Mouse (Mus musculus): ENCODE data around the gene Gm20458. TPM values are rescaled to one million over a fixed set of nuclear protein-coding genes. Genes with fewer than 3 reads are reported as not detected.

Gene Gm20458
- polyA plus RNA-seq, 1 experiment from 2014 or later = 8.9 TPM

GRCm38 (mm10) chr2:164513389-164513788, 52.6 kb downstream of the Gm20458 start:
- H3K9me3 ChIP-seq (replicated peaks; ENCODE audit: control insufficient read depth, low read length) = no peaks in the 10 kb centered on the region
- H3K4me1 ChIP-seq (ENCODE audit: control insufficient read depth, insufficient read depth, low read length) = no peaks in the 10 kb centered on the region
- DNase-seq (ENCODE audit: low spot score) (no peak), ATAC-seq (no peak)
- H3K27ac ChIP-seq (ENCODE audit: low read depth, low read length) = no peak overlapping the region
- H3K4me2 ChIP-seq (ENCODE audit: low read length) = no peak overlapping the region
- no peaks in the 10 kb centered on the region for H3K27me3 ChIP-seq (replicated peaks; ENCODE audit: control insufficient read depth, insufficient read depth, low read length)
- H3K4me3 ChIP-seq (ENCODE audit: low read depth, low read length) = no peak overlapping the region
- H3K36me3 ChIP-seq (ENCODE audit: control insufficient read depth, insufficient read depth, low read length) = 0 out of 2 replicates have a peak, but pooled peaks cover 5% of the 10 kb centered on the region
- 81% methylated on average over 8 of the region's 8 CpGs for WGBS
- no peak overlapping the region for H3K9ac ChIP-seq (ENCODE audit: low read length)

- no peak overlapping the region for H3K4me2 ChIP-seq (ENCODE audit: low read length)
- H3K27me3 ChIP-seq (replicated peaks; ENCODE audit: control insufficient read depth, insufficient read depth, low read length) = no peaks in the 10 kb centered on the region
- H3K36me3 ChIP-seq (ENCODE audit: control insufficient read depth, insufficient read depth, low read length) = no peaks in the 10 kb centered on the region
- no peak overlapping the region for H3K9ac ChIP-seq (ENCODE audit: low read length)
- no peak for DNase-seq (ENCODE audit: low spot score)
- no peak overlapping the region for H3K27ac ChIP-seq (ENCODE audit: low read depth, low read length)
- H3K9me3 ChIP-seq (replicated peaks; ENCODE audit: control insufficient read depth, low read length) = no peaks in the 10 kb centered on the region
- no peak overlapping the region for H3K4me3 ChIP-seq (ENCODE audit: low read depth, low read length)
- no peaks in the 10 kb centered on the region for H3K4me1 ChIP-seq (ENCODE audit: control insufficient read depth, insufficient read depth, low read length)
- 92% methylated on average over 3 of the region's 3 CpGs for WGBS
- ATAC-seq = no peak
Measured at GRCm38 (mm10) chr2:164514916-164515315, 54.1 kb downstream of the Gm20458 start.

- Histone ChIP-seq H3K9me3 (replicated peaks; ENCODE audit: control insufficient read depth, low read length) (no peaks in the 10 kb centered on the region), H3K27ac (ENCODE audit: low read depth, low read length) (no peak overlapping the region), H3K4me3 (ENCODE audit: low read depth, low read length) (no peak overlapping the region), H3K36me3 (ENCODE audit: control insufficient read depth, insufficient read depth, low read length) (no peaks in the 10 kb centered on the region), H3K4me2 (ENCODE audit: low read length) (no peak overlapping the region), H3K27me3 (replicated peaks; ENCODE audit: control insufficient read depth, insufficient read depth, low read length) (no peaks in the 10 kb centered on the region), H3K4me1 (ENCODE audit: control insufficient read depth, insufficient read depth, low read length) (no peaks in the 10 kb centered on the region), H3K9ac (ENCODE audit: low read length) (no peak overlapping the region)
- ATAC-seq (no peak), DNase-seq (ENCODE audit: low spot score) (no peak)
- WGBS = 79% methylated on average over 9 of the region's 9 CpGs
Measured at GRCm38 (mm10) chr2:164515897-164516296, 55.1 kb downstream of the Gm20458 start.

GRCm38 (mm10) chr2:164516592-164516991, 55.8 kb downstream of the Gm20458 start:
- H3K27ac ChIP-seq (ENCODE audit: low read depth, low read length) = no peak overlapping the region
- H3K4me1 ChIP-seq (ENCODE audit: control insufficient read depth, insufficient read depth, low read length) = no peaks in the 10 kb centered on the region
- H3K9me3 ChIP-seq (replicated peaks; ENCODE audit: control insufficient read depth, low read length) = no peaks in the 10 kb centered on the region
- H3K9ac ChIP-seq (ENCODE audit: low read length) = no peak overlapping the region
- no peak overlapping the region for H3K4me2 ChIP-seq (ENCODE audit: low read length)
- ATAC-seq (no peak), DNase-seq (ENCODE audit: low spot score) (no peak)
- no peaks in the 10 kb centered on the region for H3K27me3 ChIP-seq (replicated peaks; ENCODE audit: control insufficient read depth, insufficient read depth, low read length)
- WGBS = 89% methylated on average over 11 of the region's 11 CpGs
- H3K36me3 ChIP-seq (ENCODE audit: control insufficient read depth, insufficient read depth, low read length) = no peaks in the 10 kb centered on the region
- no peak overlapping the region for H3K4me3 ChIP-seq (ENCODE audit: low read depth, low read length)

GRCm38 (mm10) chr2:164517485-164518221, 56.9 kb downstream of the Gm20458 start:
- DNase-seq (ENCODE audit: low spot score) (peak; percentile 23), ATAC-seq (no peak)
- Histone ChIP-seq H3K4me3 (ENCODE audit: low read depth, low read length) (no peak overlapping the region), H3K27ac (ENCODE audit: low read depth, low read length) (0 out of 2 replicates have a peak overlapping the region, but pooled peaks have one; percentile 21), H3K9me3 (replicated peaks; ENCODE audit: control insufficient read depth, low read length) (no peaks in the 10 kb centered on the region), H3K27me3 (replicated peaks; ENCODE audit: control insufficient read depth, insufficient read depth, low read length) (no peaks in the 10 kb centered on the region), H3K9ac (ENCODE audit: low read length) (no peak overlapping the region), H3K36me3 (ENCODE audit: control insufficient read depth, insufficient read depth, low read length) (no peaks in the 10 kb centered on the region), H3K4me1 (ENCODE audit: control insufficient read depth, insufficient read depth, low read length) (no peaks in the 10 kb centered on the region), H3K4me2 (ENCODE audit: low read length) (no peak overlapping the region)
- WGBS = 28% methylated on average over 10 of the region's 10 CpGs

GRCm38 (mm10) chr2:164518266-164519170, 57.8 kb downstream of the Gm20458 start:
- 0 out of 2 replicates have a peak overlapping the region, but pooled peaks have one; percentile 21 for H3K27ac ChIP-seq (ENCODE audit: low read depth, low read length)
- no peak overlapping the region for H3K4me2 ChIP-seq (ENCODE audit: low read length)
- 46% methylated on average over 11 of the region's 11 CpGs for WGBS
- DNase-seq (ENCODE audit: low spot score) (peak; percentile 65), ATAC-seq (peak; percentile 29; the same call in 1 of the 2 replicates)
- H3K27me3 ChIP-seq (replicated peaks; ENCODE audit: control insufficient read depth, insufficient read depth, low read length) = no peaks in the 10 kb centered on the region
- no peaks in the 10 kb centered on the region for H3K4me1 ChIP-seq (ENCODE audit: control insufficient read depth, insufficient read depth, low read length)
- no peak overlapping the region for H3K4me3 ChIP-seq (ENCODE audit: low read depth, low read length)
- no peaks in the 10 kb centered on the region for H3K36me3 ChIP-seq (ENCODE audit: control insufficient read depth, insufficient read depth, low read length)
- no peak overlapping the region for H3K9ac ChIP-seq (ENCODE audit: low read length)
- no peaks in the 10 kb centered on the region for H3K9me3 ChIP-seq (replicated peaks; ENCODE audit: control insufficient read depth, low read length)

GRCm38 (mm10) chr2:164519171-164519526, 58.4 kb downstream of the Gm20458 start:
- H3K4me3 ChIP-seq (ENCODE audit: low read depth, low read length) = no peak overlapping the region
- H3K9ac ChIP-seq (ENCODE audit: low read length) = no peak overlapping the region
- H3K36me3 ChIP-seq (ENCODE audit: control insufficient read depth, insufficient read depth, low read length) = no peaks in the 10 kb centered on the region
- H3K9me3 ChIP-seq (replicated peaks; ENCODE audit: control insufficient read depth, low read length) = no peaks in the 10 kb centered on the region
- no peaks in the 10 kb centered on the region for H3K4me1 ChIP-seq (ENCODE audit: control insufficient read depth, insufficient read depth, low read length)
- no peak overlapping the region for H3K27ac ChIP-seq (ENCODE audit: low read depth, low read length)
- H3K27me3 ChIP-seq (replicated peaks; ENCODE audit: control insufficient read depth, insufficient read depth, low read length) = no peaks in the 10 kb centered on the region
- WGBS = 63% methylated on average over 6 of the region's 6 CpGs
- ATAC-seq (peak; percentile 46), DNase-seq (ENCODE audit: low spot score) (peak; percentile 20)
- no peak overlapping the region for H3K4me2 ChIP-seq (ENCODE audit: low read length)

- H3K4me1 ChIP-seq (ENCODE audit: control insufficient read depth, insufficient read depth, low read length) = no peaks in the 10 kb centered on the region
- H3K9ac ChIP-seq (ENCODE audit: low read length) = no peak overlapping the region
- no peak overlapping the region for H3K4me3 ChIP-seq (ENCODE audit: low read depth, low read length)
- no peaks in the 10 kb centered on the region for H3K9me3 ChIP-seq (replicated peaks; ENCODE audit: control insufficient read depth, low read length)
- no peaks in the 10 kb centered on the region for H3K27me3 ChIP-seq (replicated peaks; ENCODE audit: control insufficient read depth, insufficient read depth, low read length)
- H3K27ac ChIP-seq (ENCODE audit: low read depth, low read length) = no peak overlapping the region
- peak; percentile 22 for DNase-seq (ENCODE audit: low spot score)
- no peaks in the 10 kb centered on the region for H3K36me3 ChIP-seq (ENCODE audit: control insufficient read depth, insufficient read depth, low read length)
- H3K4me2 ChIP-seq (ENCODE audit: low read length) = no peak overlapping the region
- WGBS = 14% methylated on average over 3 of the region's 3 CpGs
- no peak for ATAC-seq
Measured at GRCm38 (mm10) chr2:164520782-164521181, 60.0 kb downstream of the Gm20458 start.

- no peak for DNase-seq (ENCODE audit: low spot score)
Measured at GRCm38 (mm10) chr2:164521841-164522240, 61.1 kb downstream of the Gm20458 start.

More at GRCm38 (mm10) chr2:164521841-164522240, 61.1 kb downstream of the Gm20458 start:
- Histone ChIP-seq H3K27ac (ENCODE audit: low read depth, low read length) (no peak overlapping the region), H3K9me3 (replicated peaks; ENCODE audit: control insufficient read depth, low read length) (no peaks in the 10 kb centered on the region), H3K9ac (ENCODE audit: low read length) (no peak overlapping the region), H3K4me3 (ENCODE audit: low read depth, low read length) (no peak overlapping the region), H3K27me3 (replicated peaks; ENCODE audit: control insufficient read depth, insufficient read depth, low read length) (no peaks in the 10 kb centered on the region), H3K36me3 (ENCODE audit: control insufficient read depth, insufficient read depth, low read length) (no peaks in the 10 kb centered on the region), H3K4me2 (ENCODE audit: low read length) (peak overlapping the region; percentile 8; the same call in 1 of the 2 replicates), H3K4me1 (ENCODE audit: control insufficient read depth, insufficient read depth, low read length) (no peaks in the 10 kb centered on the region)
- ATAC-seq = no peak
- WGBS = 16% methylated on average over 11 of the region's 11 CpGs
